Mouse (Mus musculus) kidney, adult 2 months (tissue): ENCODE data around the gene Cd33. TPM values are rescaled to one million over a fixed set of nuclear protein-coding genes. Genes with fewer than 3 reads are reported as not detected.

Source experiments
- DNase-seq: peaks from one replicate; pipeline ENCODE4 v3.0.0; 2021
- H3K27ac ChIP-seq: fragments of 200-500 bp; 2 replicates; pipeline ENCODE4 v1.5.1; 2012; ENCODE audit warnings: low read depth, low read length, control low read depth, inconsistent platforms; ENCODE audit not compliant: insufficient read depth
- H3K27me3 ChIP-seq: fragments of 200-500 bp; replicated peaks from 2 replicates; pipeline ENCODE4 v1.6.1; 2012; ENCODE audit warnings: mild to moderate bottlenecking, moderate library complexity, low read length, inconsistent platforms; ENCODE audit not compliant: control insufficient read depth, insufficient read depth
- H3K36me3 ChIP-seq: fragments of 200-500 bp; 2 replicates; pipeline ENCODE4 v1.6.1; 2012; ENCODE audit warnings: mild to moderate bottlenecking, moderate library complexity, low read length, inconsistent platforms; ENCODE audit not compliant: control insufficient read depth, insufficient read depth
- H3K4me1 ChIP-seq: fragments of 200-500 bp; 2 replicates; pipeline ENCODE4 v1.6.1; 2011; ENCODE audit warnings: low read length; ENCODE audit not compliant: control insufficient read depth, insufficient read depth
- H3K4me3 ChIP-seq: fragments of 200-500 bp; 2 replicates; pipeline ENCODE4 v1.5.1; 2011; ENCODE audit warnings: mild to moderate bottlenecking, low read depth, low read length, control low read depth; ENCODE audit not compliant: insufficient read depth
- CTCF ChIP-seq: fragments of 200-500 bp; conservative IDR thresholded peaks from 2 replicates; pipeline ENCODE4 v1.5.1; 2011; ENCODE audit warnings: low read depth, mild to moderate bottlenecking, control low read depth, low read length, moderate library complexity, mixed read lengths; ENCODE audit not compliant: insufficient read depth, insufficient read length
- POLR2A ChIP-seq: fragments of 200-500 bp; IDR thresholded peaks from one replicate; pipeline ENCODE4 v1.6.1; 2011; ENCODE audit warnings: low read depth, low read length, control low read depth
- WGBS: fragments of 180-500 bp; shearing (Covaris S2); methylation state at CpG from one replicate; pipeline ENCODE4 v1.1.7; 2018; 5-methylcytosine and 5-hydroxymethylcytosine counted together
- polyA plus RNA-seq: library from polyadenylated mRNA; depleted of rRNA; stranded (reverse); fragments of >200 nt; gene quantifications from 2 replicates; pipeline ENCODE4 v1.2.3, GENCODE M21; 2012

Gene Cd33
- polyA plus RNA-seq, 1 experiment = 3.9 TPM

DNA sequence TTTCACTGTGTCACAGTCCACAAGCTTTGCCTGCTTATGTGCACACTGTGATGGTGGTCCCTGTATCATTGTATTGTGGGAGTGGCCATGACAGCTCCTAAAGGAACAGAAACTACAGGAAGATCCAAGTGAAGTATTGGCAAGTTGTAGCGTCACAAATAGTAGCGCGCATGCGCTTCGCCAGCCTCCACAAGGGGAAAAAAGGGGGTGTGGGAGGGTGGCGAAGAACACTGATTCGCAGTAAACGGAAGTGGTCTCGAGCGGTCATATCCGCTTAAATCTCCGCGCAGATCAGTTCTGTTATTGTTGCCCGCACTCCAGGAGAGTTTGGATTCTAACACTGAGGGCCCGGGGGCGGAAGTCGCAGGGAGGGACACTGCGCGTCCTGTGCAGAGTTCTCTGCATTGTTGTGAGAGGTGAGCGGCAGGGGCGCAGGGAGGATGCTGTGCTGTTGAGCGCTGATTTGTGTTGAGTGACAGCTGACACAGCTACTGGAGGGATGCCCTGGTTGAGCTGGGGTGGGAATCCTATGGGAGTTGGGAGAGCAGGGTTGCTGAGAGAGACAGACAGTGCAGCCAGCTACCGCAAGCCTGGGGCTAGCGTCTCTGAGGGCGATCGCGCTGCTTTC is 17.9 kb upstream of the Cd33 start, which contains the start of gene Zfp658:
Gene Zfp658 (plus strand): TSS at position 251 of the 628 bp plus-strand sequence.
- WGBS = under 1% methylated on average over 27 of the region's 27 CpGs
- no peak within 1 kb of the TSS for H3K27ac ChIP-seq
- TF ChIP-seq POLR2A (no peak), CTCF (no peak)
- peak within 1 kb of the TSS; percentile 72 for H3K4me3 ChIP-seq
- no peaks in the 10 kb centered on the region for H3K36me3 ChIP-seq
- H3K27me3 ChIP-seq = no peaks in the 10 kb centered on the region
- DNase-seq = peak; percentile 90
- H3K4me1 ChIP-seq = no peaks in the 10 kb centered on the region; the same call in 1 of the 2 replicates

DNA sequence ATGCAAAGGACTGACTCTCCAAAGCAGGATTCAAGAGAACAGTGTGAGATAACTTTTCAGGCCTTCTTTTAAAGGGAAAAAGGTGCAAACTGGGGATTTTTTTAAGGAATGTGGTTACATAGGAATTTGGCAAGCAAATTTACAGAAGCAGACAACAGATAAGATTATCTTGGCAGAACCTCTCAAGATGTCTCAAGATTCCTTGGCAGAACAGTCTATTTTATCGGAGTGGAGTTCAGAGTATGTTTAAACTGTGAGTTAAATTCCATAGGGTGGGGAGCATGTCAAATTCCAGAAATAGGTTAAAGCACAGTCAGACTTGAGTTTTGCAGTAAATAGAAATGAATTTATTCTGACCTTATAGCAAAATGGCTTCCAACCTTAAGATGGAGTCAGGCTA is 12.7 kb upstream of the Cd33 start:
- Histone ChIP-seq H3K27ac (no peak overlapping the region), H3K4me1 (no peaks in the 10 kb centered on the region), H3K4me3 (no peak overlapping the region), H3K36me3 (no peaks in the 10 kb centered on the region), H3K27me3 (no peaks in the 10 kb centered on the region)
- TF ChIP-seq POLR2A = no peak
- TF ChIP-seq CTCF = no peak
- DNase-seq = no peak
- WGBS = 80% methylated on average over 1 of the region's 1 CpGs

GRCm38 (mm10) chr7:43555351-43555750 is 11.1 kb upstream of the Cd33 start:
- H3K4me3 ChIP-seq = no peak overlapping the region
- TF ChIP-seq POLR2A (no peak), CTCF (no peak)
- no peak for DNase-seq
- WGBS = 82% methylated on average over 5 of the region's 5 CpGs
- no peaks in the 10 kb centered on the region for H3K4me1 ChIP-seq
- H3K27me3 ChIP-seq = no peaks in the 10 kb centered on the region
- no peaks in the 10 kb centered on the region for H3K36me3 ChIP-seq
- H3K27ac ChIP-seq = no peak overlapping the region

DNA sequence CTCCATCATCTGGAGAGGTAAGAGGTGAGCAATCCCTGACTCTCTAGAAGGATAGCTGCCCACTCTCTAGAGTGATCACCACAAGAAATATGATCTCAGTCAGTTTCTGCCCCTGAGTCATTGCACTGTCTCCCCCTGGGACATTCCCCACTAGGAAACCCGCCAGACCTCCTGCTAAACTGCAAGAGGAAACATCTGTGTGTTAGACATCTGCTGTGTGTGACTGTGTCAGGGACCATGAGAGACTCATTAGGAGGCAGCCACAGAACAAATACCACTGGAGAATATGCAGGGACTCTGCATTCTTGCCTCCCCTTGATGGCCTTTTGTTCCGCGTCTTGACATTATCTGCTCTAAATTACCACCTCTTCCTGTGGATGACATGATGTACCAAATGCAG is 10.3 kb upstream of the Cd33 start:
- Histone ChIP-seq H3K4me1 (no peaks in the 10 kb centered on the region), H3K27ac (no peak overlapping the region), H3K36me3 (no peaks in the 10 kb centered on the region), H3K4me3 (no peak overlapping the region), H3K27me3 (no peaks in the 10 kb centered on the region)
- WGBS = 31% methylated on average over 3 of the region's 3 CpGs
- DNase-seq = no peak
- TF ChIP-seq CTCF = no peak
- TF ChIP-seq POLR2A = no peak

DNA sequence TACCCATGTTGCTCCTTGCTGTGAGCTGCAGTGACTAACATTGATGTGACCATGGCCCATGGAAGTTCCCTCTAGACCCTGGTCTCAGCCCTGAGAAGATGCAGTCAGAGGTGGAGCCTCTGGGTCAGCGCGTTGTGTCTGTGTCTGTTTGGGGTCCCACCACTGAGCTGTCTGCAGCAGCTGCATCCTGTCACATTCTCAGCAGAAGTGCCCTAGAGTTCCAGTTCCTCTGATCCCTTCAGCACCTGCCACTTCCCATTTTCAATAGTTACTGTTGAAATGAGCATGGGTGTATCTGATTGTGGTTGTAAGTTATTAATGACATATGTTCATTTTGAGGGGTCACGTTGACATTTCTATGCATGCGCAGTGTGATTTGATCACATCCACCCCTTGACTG is 8.9 kb upstream of the Cd33 start:
- no peaks in the 10 kb centered on the region for H3K27me3 ChIP-seq
- no peak for DNase-seq
- H3K4me1 ChIP-seq = no peaks in the 10 kb centered on the region
- TF ChIP-seq POLR2A (no peak), CTCF (no peak)
- H3K4me3 ChIP-seq = no peak overlapping the region
- H3K27ac ChIP-seq = no peak overlapping the region
- 72% methylated on average over 4 of the region's 4 CpGs for WGBS
- H3K36me3 ChIP-seq = no peaks in the 10 kb centered on the region

- no peak for TF ChIP-seq CTCF
- TF ChIP-seq POLR2A = no peak
- Histone ChIP-seq H3K4me1 (no peaks in the 10 kb centered on the region), H3K27me3 (no peaks in the 10 kb centered on the region), H3K27ac (no peak overlapping the region), H3K36me3 (no peaks in the 10 kb centered on the region), H3K4me3 (no peak overlapping the region)
- DNase-seq = no peak
- 63% methylated on average over 4 of the region's 4 CpGs for WGBS
These were observed 4.0 kb upstream of the Cd33 start for GRCm38 (mm10) chr7:43548206-43548605.

DNA sequence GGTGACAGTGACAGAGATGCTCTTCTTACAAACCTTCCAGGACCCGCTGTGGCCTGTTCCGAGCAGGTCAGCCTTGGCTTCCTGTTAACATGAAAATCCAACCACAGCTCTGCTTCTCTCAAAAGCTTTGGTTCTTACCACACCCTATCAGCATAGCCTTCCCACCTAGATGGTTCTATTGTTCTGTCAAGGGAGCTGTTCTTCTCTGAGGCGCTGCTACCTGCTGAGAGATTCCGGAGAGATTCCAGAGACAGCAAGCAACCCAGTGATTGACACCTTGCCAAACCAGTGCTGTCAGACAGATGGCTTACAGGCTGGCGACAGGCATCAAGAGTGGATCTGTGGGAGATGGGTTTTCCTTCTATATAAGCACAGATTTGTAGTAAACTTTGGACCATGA is 3.4 kb upstream of the Cd33 start:
- no peak for TF ChIP-seq CTCF
- TF ChIP-seq POLR2A = no peak
- 55% methylated on average over 5 of the region's 5 CpGs for WGBS
- H3K27ac ChIP-seq = no peak overlapping the region
- H3K36me3 ChIP-seq = no peaks in the 10 kb centered on the region
- H3K4me1 ChIP-seq = no peaks in the 10 kb centered on the region
- DNase-seq = no peak
- no peak overlapping the region for H3K4me3 ChIP-seq
- no peaks in the 10 kb centered on the region for H3K27me3 ChIP-seq
